Mouse (Mus musculus): Measurements from ENCODE around the gene Slc6a6. TPM values are rescaled to one million over a fixed set of nuclear protein-coding genes. Genes with fewer than 3 reads are reported as not detected.

The Slc6a6 gene
- total and polyA plus RNA-seq, 2 experiments from 2014 or later, result 95.3 to 116 TPM

DNA sequence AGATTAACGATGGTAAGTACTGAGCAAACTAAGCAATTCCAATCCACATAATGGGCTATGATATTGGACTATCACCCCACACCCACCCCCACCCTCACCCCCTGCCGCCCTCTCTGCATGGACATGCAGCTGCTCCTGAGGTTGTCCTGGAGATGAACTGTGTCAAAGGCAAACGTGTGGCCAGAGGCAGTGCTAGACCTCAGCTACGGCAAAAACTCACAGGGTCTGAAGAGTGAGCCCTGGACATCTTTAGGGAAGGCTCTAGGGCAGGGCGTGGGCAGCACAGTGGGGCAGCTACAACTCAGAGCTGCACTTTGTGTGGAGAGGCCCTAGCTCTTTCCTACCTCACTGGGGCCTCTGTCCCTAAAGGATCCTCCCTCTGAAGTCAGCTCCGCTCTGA lies 13.6 kb upstream of the Slc6a6 start:
- Histone ChIP-seq H3K27ac (ENCODE audit: low read depth) (no peak overlapping the region), H3K9ac (replicated peaks; ENCODE audit: low read depth, low read length) (no peak overlapping the region), H3K4me3 (ENCODE audit: low read depth, low read length) (no peak overlapping the region), H3K36me3 (replicated peaks; ENCODE audit: control insufficient read depth, insufficient read depth, low read length) (no peaks in the 10 kb centered on the region), H3K4me2 (ENCODE audit: low read depth, low read length) (no peak overlapping the region), H3K27me3 (ENCODE audit: control insufficient read depth, insufficient read depth, low read length) (no peaks in the 10 kb centered on the region), H3K4me1 (ENCODE audit: control insufficient read depth, insufficient read depth) (peaks cover 5% of the 10 kb centered on the region), H3K9me3 (replicated peaks; ENCODE audit: control insufficient read depth, low read length) (no peaks in the 10 kb centered on the region)
- DNase-seq (ENCODE audit: low spot score) (no peak), ATAC-seq (ENCODE audit: insufficient read depth, low read depth) (no peak)
- TF ChIP-seq CTCF (IDR thresholded peaks at IDR 0.05; ENCODE audit: low read depth) (no peak), EP300 (IDR thresholded peaks at IDR 0.05; ENCODE audit: low read depth) (no peak)
- 83% methylated on average over 6 of the region's 6 CpGs for WGBS

DNA sequence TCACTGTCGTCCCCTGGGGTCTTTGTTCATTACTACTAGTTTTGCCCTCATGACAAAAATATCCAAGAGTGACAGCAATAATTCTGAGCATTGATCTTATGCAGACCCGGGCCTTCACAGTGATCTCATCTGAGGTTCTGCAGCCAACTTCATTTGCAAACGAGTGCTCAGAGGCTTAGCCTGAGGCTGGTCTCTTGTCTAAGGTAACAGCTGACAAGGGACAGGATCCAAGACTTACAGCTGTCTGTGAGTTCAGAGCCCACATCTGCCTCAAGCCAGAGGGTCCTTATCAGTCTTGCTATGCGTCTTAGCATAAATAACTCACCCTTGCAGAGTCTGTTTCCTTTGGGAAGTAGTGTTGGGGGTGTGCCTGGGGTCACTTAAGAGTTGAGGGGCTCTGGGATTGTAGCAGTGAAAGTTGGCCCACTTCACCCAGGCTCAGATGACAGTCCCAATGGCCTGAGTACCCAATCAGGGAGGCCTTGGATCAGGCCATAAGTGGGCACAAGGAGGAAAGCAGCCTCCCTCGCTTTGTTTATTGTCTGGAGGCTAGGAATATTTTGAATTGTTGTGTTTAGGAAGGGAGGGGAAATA lies 9.0 kb upstream of the Slc6a6 start:
- Histone ChIP-seq H3K4me2 (ENCODE audit: low read depth, low read length) (no peak overlapping the region), H3K36me3 (replicated peaks; ENCODE audit: control insufficient read depth, insufficient read depth, low read length) (no peaks in the 10 kb centered on the region), H3K4me3 (ENCODE audit: low read depth, low read length) (no peak overlapping the region), H3K27me3 (ENCODE audit: control insufficient read depth, insufficient read depth, low read length) (0 out of 2 replicates have a peak, but pooled peaks cover 4% of the 10 kb centered on the region), H3K9ac (replicated peaks; ENCODE audit: low read depth, low read length) (no peak overlapping the region), H3K27ac (ENCODE audit: low read depth) (no peak overlapping the region), H3K4me1 (ENCODE audit: control insufficient read depth, insufficient read depth) (peaks cover 21% of the 10 kb centered on the region), H3K9me3 (replicated peaks; ENCODE audit: control insufficient read depth, low read length) (no peaks in the 10 kb centered on the region)
- WGBS, result 26% methylated on average over 5 of the region's 5 CpGs
- no peak for ATAC-seq (ENCODE audit: insufficient read depth, low read depth)
- DNase-seq (ENCODE audit: low spot score), result no peak
- TF ChIP-seq EP300 (IDR thresholded peaks at IDR 0.05; ENCODE audit: low read depth) (no peak), CTCF (IDR thresholded peaks at IDR 0.05; ENCODE audit: low read depth) (no peak)

DNA sequence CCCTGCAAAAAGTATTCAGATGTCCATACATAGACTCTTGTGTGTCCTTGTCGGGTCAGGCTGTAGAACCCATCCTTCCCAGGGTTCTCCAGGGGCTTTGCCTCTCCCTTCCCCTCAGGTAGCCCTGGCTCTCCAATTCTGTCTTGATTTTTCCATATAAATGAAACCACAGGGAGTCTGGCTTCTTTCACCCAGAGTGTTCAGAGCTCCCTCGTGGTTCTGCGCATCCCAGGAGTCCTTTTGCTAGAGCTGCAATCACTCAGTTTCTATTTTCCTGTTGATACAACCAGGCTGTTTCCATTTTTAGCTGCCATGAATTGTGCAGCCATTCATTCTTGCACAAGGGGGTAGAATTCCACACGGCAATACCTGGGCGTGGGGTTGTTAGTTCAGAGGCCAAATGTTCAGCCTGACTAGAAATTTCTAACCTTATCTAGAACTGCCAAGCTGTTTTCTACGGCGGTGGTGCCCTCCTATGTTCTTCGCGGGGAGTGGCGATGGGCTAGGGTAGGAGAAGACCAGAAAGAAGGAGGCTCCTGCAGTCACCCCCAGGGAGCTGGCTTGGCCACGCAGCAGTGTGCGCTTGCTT lies 5.3 kb upstream of the Slc6a6 start:
- Histone ChIP-seq H3K4me2 (ENCODE audit: low read depth, low read length) (peak overlapping the region; percentile 41), H3K9ac (replicated peaks; ENCODE audit: low read depth, low read length) (no peak overlapping the region; the same call in 1 of the 2 replicates), H3K36me3 (replicated peaks; ENCODE audit: control insufficient read depth, insufficient read depth, low read length) (no peaks in the 10 kb centered on the region), H3K4me1 (ENCODE audit: control insufficient read depth, insufficient read depth) (peaks cover 21% of the 10 kb centered on the region), H3K27ac (ENCODE audit: low read depth) (no peak overlapping the region), H3K4me3 (ENCODE audit: low read depth, low read length) (no peak overlapping the region), H3K9me3 (replicated peaks; ENCODE audit: control insufficient read depth, low read length) (no peaks in the 10 kb centered on the region), H3K27me3 (ENCODE audit: control insufficient read depth, insufficient read depth, low read length) (0 out of 2 replicates have a peak, but pooled peaks cover 4% of the 10 kb centered on the region)
- DNase-seq (ENCODE audit: low spot score), result peak; percentile 21
- 0 out of 2 replicates have a peak, but pooled peaks have one; percentile 16 for ATAC-seq (ENCODE audit: insufficient read depth, low read depth)
- 22% methylated on average over 12 of the region's 12 CpGs for WGBS
- peak; percentile 32 for TF ChIP-seq CTCF (IDR thresholded peaks at IDR 0.05; ENCODE audit: low read depth)
- no peak for TF ChIP-seq EP300 (IDR thresholded peaks at IDR 0.05; ENCODE audit: low read depth)

DNA sequence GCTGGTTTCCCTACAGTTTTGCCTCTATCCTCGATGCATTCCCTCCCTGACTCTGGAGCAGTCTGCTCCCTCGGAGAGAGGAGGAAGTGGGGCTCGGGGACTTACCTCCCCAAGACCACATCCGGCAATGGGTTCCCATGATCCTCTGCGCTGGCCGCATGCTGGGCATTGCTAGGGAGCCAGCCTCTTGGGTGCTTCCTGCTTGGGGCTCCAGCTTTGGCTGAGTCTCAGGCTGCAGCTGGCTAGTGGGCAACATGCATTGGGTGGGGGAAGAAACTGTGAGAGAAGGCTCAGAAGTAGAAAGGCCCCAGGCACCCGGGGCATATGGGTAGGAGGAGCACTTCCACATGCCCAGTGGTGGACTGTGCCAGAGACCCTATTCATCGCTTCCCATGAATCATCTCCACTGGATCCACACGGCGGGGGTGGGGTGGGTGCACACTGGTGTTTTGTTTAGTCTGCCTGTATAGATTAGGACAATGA lies 4.7 kb upstream of the Slc6a6 start:
- no peak for TF ChIP-seq EP300 (IDR thresholded peaks at IDR 0.05; ENCODE audit: low read depth)
- TF ChIP-seq CTCF (IDR thresholded peaks at IDR 0.05; ENCODE audit: low read depth), result no peak
- H3K9ac ChIP-seq (replicated peaks; ENCODE audit: low read depth, low read length), result no peak overlapping the region
- no peak overlapping the region for H3K27ac ChIP-seq (ENCODE audit: low read depth)
- no peaks in the 10 kb centered on the region for H3K9me3 ChIP-seq (replicated peaks; ENCODE audit: control insufficient read depth, low read length)
- DNase-seq (ENCODE audit: low spot score) (no peak), ATAC-seq (ENCODE audit: insufficient read depth, low read depth) (no peak)
- H3K27me3 ChIP-seq (ENCODE audit: control insufficient read depth, insufficient read depth, low read length), result 0 out of 2 replicates have a peak, but pooled peaks cover 4% of the 10 kb centered on the region
- H3K4me1 ChIP-seq (ENCODE audit: control insufficient read depth, insufficient read depth), result peaks cover 21% of the 10 kb centered on the region
- no peak overlapping the region for H3K4me3 ChIP-seq (ENCODE audit: low read depth, low read length)
- WGBS, result 56% methylated on average over 10 of the region's 10 CpGs
- no peaks in the 10 kb centered on the region for H3K36me3 ChIP-seq (replicated peaks; ENCODE audit: control insufficient read depth, insufficient read depth, low read length)
- H3K4me2 ChIP-seq (ENCODE audit: low read depth, low read length), result peak overlapping the region; percentile 41

DNA sequence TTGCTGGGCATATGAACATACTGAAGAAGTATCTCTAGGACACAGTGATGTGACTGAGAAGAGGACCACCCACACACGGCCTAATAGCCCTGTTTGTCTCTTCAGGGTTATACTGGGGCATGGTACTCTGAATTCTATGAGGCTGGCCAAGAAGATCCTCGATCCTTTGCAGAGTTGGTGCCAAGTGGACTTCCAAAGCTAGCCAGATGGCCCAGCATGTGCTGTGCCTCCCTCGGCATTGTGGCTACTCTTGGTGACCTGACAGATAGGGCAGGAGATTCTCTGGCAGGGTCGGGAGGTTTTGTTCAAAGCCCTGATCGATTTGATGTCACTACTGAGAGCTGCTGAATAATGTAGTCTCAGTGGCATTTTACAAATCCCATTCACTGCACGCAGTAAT lies 4.1 kb upstream of the Slc6a6 start:
- H3K9ac ChIP-seq (replicated peaks; ENCODE audit: low read depth, low read length), result no peak overlapping the region
- peaks cover 23% of the 10 kb centered on the region for H3K4me1 ChIP-seq (ENCODE audit: control insufficient read depth, insufficient read depth)
- WGBS, result 79% methylated on average over 6 of the region's 6 CpGs
- ATAC-seq (ENCODE audit: insufficient read depth, low read depth) (no peak), DNase-seq (ENCODE audit: low spot score) (no peak)
- no peaks in the 10 kb centered on the region for H3K9me3 ChIP-seq (replicated peaks; ENCODE audit: control insufficient read depth, low read length)
- H3K27me3 ChIP-seq (ENCODE audit: control insufficient read depth, insufficient read depth, low read length), result 0 out of 2 replicates have a peak, but pooled peaks cover 4% of the 10 kb centered on the region
- H3K4me2 ChIP-seq (ENCODE audit: low read depth, low read length), result no peak overlapping the region
- TF ChIP-seq CTCF (IDR thresholded peaks at IDR 0.05; ENCODE audit: low read depth), result no peak
- no peak for TF ChIP-seq EP300 (IDR thresholded peaks at IDR 0.05; ENCODE audit: low read depth)
- no peak overlapping the region for H3K4me3 ChIP-seq (ENCODE audit: low read depth, low read length)
- no peak overlapping the region for H3K27ac ChIP-seq (ENCODE audit: low read depth)
- H3K36me3 ChIP-seq (replicated peaks; ENCODE audit: control insufficient read depth, insufficient read depth, low read length), result no peaks in the 10 kb centered on the region

Measured in heart, postnatal 0 days (tissue).